Mouse (Mus musculus) kidney, adult 2 months (tissue): ENCODE measurements around the gene Gpatch2.

ENCODE experiments used
- CTCF ChIP-seq: fragments of 200-500 bp; conservative IDR thresholded peaks from 2 replicates; pipeline ENCODE4 v1.5.1; 2011; ENCODE audit warnings: low read depth, mild to moderate bottlenecking, control low read depth, low read length, moderate library complexity, mixed read lengths; ENCODE audit not compliant: insufficient read depth, insufficient read length
- POLR2A ChIP-seq: fragments of 200-500 bp; IDR thresholded peaks from one replicate; pipeline ENCODE4 v1.6.1; 2011; ENCODE audit warnings: low read depth, low read length, control low read depth

DNA sequence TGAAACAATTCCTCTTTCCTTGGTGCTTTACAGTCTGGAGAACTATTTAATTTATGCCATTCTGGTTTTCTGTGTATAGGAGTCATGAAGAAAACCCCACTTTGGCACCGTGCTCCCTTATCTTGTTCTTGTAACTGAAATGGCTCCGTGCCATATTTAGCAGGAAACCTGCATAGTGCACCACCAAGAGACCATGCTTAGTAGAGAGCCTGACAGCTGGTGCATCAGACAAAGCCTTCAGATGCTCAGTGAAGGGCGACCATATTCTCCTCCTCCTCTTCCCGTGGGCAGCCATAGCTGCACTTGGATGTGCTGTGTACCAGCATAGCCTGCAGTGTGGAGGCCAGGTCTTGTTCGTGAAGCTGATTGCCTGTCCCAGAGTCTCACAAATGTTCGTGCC is 67.5 kb downstream of the Gpatch2 start:
- TF ChIP-seq CTCF, result no peak
- no peak for TF ChIP-seq POLR2A
